Mouse (Mus musculus) erythroid progenitor cell, adult 5-6 weeks (primary cell): ENCODE measurements around the gene Ankib1. TPM values are rescaled to one million over a fixed set of nuclear protein-coding genes. Genes with fewer than 3 reads are reported as not detected.
"Not testable (repeated sequence)": the region's sequence is repeated elsewhere in the genome, so short reads cannot be mapped to it uniquely, and the experiment has no call there.

ENCODE experiments used
- ATAC-seq: replicated peaks from 2 replicates; pipeline ENCODE4 v1.8.0; 2016; ENCODE audit warnings: moderate number of reproducible peaks, mild to moderate bottlenecking, moderate TSS enrichment, inconsistent platforms; ENCODE audit not compliant: poor library complexity, low FRiP score, severe bottlenecking
- total RNA-seq, 2 experiments: library from RNA; stranded (forward) in 1 of 2; stranded (reverse) in 1 of 2; fragments of 150-400 nt in 1 of 2; fragments of 186-747, 209-891 nt in 1 of 2; gene quantifications; 2 replicates each; pipeline versions ENCODE4 v1.2.3 to v1.2.4; 2015 to 2017; ENCODE audit warnings: low replicate concordance in 2 of 2

The Ankib1 gene
- 10.1 and 19.8 TPM in 2 replicates for total RNA-seq (2015; ENCODE audit: low replicate concordance)
- 21.3 and 27.0 TPM in 2 replicates for total RNA-seq (2017; ENCODE audit: low replicate concordance)

DNA sequence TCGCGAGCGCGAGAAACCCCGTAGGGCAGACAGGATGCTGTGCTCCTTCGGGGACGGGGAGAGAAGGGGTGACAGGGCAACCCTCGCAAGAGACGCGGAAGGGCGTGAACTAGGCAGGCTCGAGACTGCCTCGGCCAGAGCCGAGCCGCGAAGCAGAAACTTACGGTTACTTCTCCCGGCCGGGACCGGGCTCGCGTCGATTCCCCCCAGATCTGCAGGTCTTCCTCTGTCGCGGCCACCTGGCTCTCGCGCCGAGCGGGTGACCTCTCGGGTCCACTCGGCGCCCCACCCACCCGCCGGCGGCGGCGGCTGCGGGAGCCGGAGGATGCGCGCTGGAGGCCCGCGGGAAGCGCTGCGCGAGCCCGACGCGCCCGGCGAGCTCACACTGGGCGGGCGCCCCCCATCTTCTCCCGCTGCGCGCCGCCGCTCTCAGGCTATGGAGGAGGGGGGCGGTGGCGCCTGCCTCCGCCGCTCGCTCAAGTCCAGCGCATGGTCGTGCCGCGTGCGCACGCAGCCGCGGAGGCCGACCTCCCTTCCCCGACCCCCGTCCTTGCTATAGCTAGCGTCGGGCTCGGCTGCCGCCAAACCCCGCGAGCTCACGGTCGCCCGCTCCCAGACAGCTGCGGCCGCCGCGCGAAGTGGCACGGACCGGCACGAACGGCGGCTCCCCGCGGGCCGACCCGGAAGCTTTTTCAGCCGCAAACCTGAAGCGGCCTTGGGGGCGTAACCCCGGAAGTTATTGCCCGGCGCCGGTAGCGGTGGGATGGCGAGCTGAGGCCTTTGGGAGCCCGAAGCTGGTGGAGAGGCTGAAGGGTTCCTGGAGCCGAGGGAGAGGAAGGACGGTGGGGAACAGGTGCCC is at the start of gene Ankib1, which contains the start of gene Krit1:
Gene Ankib1 (minus strand): TSS at position 493 of the 859 bp plus-strand sequence.
Gene Krit1 (plus strand): TSS at position 752 of the 859 bp plus-strand sequence.
- peak; percentile 83 for ATAC-seq

DNA sequence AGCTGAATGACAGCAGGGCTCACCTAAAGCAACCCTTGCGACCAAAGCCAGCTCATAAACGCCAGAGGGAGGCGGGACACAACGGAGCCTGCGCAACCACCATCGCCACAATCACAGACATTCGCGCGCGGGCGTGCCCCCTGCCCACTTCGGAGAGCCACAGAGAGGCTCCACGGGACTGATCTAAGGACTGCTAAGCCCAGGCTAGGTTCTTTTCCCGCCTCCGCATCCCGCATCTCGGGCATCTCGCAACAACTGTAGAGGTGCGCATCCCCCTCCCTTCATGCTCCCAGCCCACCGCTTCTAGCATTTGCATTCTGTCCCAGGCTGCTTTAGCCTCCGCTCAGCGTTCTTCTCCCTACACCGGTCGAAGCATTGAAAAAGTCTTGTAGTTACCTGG is 42.3 kb upstream of the Ankib1 start, which contains the start of gene Lrrd1:
Gene Lrrd1 (plus strand): TSS at position 148 of the 400 bp plus-strand sequence.
- no peak for ATAC-seq

DNA sequence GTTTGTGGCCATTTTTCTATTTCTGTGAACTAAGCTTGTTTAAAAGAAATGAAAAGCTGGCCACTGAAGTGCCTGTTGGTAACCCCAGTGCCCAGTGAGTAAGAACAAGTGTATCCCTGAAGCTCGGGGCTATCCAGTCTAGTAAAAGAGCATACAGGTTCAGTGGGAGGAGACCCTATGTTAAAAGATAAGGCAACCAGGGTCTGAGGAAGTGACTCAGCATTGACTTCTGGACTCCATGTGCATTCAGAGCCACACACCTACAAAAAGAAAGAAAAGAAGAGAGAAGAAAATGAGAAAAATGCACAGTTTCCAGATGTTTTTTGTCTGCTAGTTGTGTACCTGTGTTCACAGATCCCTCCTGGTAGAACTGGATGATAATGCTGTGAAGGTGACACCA is 31.4 kb upstream of the Ankib1 start:
- no peak for ATAC-seq

DNA sequence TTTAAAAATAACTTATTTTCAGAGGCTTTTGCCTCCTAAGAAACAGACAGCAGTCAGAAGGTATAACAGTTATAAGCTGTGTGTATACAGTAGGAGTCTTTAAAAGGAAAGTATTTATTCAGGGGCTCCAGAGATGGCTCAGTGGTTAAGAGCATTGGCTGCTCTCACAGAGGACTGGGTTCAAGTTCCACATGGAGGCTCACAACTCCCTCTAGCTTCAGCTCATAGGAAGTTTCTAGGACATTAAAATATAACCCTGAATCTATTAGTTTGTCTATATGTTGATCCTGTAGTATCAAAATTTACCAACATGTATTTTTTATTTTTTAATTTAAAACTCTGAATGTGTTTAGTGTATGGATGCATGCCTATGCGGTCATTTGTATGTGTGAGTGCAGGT is 5.7 kb upstream of the Ankib1 start:
- ATAC-seq, result no peak

DNA sequence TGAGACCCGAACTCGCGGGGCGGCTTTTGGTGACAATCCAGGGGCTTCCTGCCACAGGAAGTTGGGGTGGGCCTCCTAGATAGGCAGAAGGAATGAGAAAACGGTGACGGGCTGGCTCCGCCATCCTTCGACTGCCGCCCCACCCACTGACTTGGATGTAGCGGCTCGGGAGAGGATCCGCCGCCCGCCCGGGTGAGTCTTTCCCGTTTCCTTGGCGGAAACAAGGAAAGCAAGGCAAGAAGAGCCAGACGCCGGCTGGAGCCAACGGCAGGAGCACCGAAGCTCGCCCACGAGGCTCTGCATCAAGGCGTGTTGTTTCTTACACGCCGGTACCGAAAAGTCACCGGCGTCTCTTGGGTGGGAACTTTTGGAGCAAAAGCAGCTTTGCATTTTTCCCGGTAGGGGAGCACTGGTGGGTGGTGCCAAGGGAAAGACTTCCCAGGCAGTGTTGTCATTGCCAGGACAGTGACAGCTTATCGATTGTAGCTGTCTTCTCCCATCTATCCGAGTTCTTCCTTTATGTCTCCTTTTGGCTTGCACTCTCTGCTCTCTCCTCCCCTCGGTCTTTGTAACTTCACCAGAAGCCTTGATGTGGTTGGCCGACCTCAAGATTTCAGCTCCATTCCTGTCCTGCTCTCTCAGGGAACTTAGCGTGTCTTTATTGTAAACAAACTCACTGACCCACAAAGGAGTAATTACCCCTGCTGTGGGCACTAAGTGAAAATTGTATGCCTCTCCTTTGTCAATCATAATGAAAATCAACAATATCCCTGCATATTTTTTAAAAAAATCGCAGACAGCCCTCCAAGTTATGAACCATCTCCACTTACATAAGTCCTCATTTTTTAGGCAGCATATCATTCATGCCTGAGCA is 804 bp upstream of the Ankib1 start:
- peak; percentile 80 for ATAC-seq

DNA sequence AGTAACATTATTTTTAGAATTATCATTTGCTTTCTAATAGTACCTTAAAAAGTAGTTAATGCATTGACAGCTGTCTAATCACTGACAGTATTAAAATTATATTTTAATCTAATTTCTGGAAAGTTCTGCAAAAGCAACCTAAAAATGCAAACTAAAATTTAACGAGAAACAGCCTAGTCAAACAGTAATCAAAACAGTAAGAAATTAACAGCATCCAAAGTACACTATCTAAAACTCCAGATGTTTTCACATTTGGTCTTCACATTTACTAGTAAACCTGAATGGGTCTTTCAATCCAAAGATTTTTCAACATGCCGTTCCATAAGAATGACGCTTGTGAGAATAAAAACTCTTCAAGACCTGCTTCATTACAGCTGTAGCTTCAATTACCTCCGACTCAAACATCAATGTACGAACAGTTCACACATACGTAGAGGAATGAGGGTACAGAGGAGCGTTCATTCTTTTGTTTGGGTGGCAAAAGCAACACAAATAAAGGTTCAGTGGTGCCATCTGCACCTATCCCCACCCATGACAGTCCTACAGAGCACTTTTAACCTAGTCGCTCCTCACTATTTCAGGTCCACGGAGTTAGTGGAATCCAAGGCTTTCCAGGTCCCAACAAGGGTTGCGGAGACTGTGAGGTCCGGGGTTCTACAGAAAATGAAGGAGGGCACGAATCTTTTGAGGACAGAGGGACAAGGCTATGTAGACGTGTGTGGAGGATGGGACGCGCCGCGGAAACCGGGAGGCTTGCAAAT is 873 bp downstream of the Ankib1 start:
- ATAC-seq, result peak; percentile 13

DNA sequence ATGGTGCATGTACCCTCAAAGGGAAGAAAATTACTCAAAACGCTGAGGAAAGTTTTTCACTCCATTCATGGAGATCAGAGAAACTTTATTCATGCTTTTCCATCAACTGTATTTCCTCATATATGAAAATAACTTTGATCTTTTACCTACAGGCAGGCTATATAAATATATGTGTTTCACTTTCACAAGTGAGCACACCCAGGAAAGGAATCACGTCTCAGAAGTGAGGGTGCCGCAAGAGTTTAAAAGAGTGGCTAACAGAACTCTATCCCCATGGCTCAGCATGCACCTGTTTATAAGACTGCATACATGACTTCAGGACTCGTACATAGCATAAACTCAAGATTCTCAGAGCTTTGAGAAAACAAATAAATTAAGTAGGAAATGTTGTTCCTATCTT is 1.8 kb downstream of the Ankib1 start:
- ATAC-seq, result no peak

DNA sequence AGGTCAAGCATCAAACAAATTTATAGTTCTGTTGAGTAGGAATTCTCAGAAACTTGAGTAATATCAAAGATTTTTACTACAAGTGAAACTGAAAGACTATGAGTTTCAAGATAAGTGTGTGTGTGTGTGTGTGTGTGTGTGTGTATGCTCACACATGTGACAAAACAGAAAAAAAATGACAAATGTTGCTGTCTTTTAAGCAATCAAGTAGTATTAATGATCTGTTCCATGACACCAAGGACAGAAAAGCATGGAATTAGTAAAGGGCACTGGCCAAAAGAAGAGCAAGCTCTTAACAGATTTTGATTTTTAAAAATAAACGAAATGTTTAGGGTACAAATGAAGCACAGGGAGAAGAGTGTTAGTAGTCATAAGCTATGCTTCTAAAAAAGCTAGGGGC is 2.7 kb downstream of the Ankib1 start:
- no peak for ATAC-seq

DNA sequence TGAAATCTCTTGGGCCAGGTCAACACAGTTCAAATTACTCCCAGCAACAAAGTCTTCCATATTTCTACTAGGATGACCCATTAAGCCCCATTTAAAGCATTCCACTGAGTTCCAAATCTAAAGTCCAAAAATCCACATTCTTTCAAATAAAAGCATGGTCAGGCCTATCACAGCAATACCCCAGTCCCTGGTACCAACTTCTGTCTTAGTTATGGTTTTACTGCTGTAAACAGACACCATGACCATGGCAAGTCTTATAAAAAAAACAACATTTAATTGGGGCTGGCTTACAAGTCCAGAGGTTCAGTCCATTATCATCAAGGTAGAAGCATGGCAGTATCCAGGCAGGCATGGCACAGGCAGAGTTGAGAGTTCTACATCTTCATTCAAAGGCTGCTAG is 4.1 kb downstream of the Ankib1 start:
- not testable (repeated sequence) for ATAC-seq

DNA sequence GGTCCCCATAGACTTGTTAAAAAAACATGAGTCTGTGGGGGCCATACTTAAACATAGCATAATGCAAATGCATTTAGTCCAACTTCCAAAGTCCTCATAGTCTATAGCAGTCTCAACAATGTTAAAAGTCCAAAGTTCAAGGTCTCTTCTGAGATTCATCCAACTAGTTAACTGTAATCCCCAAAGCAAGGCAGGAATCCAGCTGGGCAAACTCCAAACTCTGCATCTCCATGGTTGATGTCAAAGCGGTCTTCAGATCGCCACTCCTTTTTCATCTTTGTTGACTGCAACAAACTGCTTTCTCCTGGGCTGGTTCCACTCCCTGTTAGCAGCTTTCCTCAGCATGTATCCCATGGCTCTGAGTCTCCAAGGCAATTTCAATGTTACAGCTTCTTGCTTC is 5.6 kb downstream of the Ankib1 start:
- ATAC-seq, result not testable (repeated sequence)

DNA sequence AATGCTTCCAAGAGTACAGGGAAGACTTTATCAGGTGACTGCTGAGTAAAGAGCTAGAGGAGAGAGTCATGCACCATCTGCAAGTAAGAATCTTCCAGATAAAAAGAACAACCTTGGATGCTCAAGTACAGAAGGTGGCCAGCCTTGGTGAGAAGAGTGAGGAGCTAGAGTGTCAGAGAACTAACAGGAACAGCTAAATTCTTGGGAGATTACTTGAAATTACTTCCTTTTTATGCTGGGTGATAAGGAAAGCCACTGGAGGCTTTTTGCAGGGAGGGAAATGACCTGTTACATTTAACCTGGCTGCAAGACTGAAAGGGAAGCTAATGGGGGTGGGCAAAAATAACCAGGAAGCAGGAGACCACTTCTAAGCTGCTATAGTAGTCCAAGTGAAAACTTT is 11.7 kb downstream of the Ankib1 start:
- ATAC-seq, result 0 out of 2 replicates have a peak, but pooled peaks have one; percentile 46

DNA sequence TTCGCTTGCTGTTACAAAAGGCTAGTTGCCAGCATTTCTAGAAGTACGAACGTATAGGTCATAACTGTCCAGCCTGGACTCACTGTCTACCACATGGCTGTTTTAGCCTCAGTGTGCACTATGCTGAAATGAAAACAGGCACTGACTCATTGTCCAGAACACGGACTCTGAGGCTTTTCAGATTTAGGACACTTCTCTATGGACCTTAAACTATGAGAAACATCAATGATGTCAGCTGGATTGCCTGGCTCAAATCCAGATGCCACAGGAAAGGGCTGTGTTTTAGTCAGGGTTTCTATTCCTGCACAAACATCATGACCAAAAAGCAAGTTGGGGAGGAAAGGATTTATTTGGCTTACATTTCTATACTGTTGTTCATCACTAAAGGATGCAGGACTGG is 15.2 kb downstream of the Ankib1 start:
- no peak for ATAC-seq

DNA sequence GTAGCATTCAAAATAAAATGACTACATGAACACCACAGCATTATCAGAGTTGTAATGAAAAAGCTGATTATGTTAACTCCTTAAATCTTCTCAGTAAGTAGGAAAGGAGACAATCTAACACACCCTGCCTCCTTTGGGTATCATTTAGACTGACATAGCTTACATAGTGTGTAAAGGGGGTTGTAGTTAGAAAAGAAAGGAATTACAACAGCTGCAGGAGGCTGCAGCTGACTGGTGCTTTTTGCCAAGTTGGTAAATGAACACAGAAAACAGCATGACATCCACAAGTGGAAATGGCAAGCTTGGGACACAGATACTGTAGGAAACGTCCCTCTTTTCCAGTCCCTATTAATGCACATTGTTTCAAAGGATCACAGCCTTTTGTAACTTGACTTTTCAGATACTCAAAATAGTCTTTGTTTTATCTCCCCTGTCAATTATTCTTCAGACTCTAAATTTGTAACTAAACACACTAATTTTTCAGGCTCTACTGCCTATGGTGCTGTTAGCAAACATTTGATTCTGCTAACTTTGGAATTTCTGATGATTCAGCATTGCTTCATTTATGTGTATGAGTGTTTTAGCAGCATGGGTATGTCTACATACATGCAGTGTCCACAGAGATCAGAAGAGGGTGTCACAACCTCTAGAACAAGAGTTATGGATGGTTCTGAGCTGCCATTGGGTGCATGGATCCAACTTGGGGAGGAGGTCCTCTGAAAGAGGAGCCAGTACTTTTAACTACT is 17.8 kb downstream of the Ankib1 start:
- no peak for ATAC-seq

DNA sequence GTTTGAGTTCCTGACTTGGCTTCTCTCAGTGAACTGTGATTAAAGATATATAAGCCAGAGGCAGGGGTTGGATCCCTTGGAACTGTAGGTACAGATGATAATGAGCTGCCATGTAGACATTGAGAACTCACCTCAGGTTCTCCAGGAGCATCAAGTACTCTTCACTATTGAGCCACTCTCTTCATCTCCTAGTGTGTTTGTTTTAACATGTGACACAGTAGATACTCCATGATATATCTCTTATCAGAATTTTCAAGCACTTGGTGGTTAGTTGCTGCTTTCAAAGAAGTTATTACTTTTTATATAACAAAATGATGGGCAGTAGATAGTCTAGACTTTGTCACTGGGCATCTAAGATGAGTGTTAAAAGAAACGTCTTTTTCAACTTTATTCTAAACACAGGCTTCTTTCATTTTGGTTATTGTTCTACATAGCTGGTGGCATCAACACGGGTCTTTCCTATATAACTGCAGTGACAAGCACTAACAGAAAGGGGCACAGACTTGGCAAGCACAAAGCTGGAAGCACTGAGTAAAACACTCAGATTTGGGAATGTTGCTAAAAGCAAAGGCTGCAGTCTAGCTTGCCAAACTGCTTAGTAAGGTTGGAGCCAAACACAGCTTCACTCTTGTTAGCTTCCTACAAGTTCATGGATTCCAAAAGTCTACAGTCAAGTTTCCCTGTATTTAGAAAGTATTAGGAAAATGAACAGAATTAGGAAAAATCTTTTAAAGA is 18.6 kb downstream of the Ankib1 start:
- ATAC-seq, result no peak

DNA sequence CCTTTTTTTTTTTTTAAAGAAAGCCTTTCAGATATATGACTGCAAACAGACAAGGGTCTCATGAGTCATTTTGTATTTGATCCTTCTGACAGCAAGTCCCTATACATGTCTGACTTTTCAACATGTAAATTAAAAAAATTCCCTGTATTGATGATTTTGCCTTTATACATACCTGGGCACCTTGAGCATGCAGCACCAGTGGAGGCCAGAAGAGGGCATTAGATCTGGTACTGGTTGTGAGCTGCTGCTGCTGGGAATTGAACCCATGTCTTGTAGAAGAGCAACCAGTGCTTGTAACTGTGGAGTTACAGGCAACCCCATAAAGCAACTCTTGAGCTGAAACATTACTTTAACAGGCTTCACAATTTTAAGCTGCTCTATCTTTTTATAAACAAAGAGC is 20.1 kb downstream of the Ankib1 start:
- ATAC-seq, result peak; percentile 65; the same call in 1 of the 2 replicates

DNA sequence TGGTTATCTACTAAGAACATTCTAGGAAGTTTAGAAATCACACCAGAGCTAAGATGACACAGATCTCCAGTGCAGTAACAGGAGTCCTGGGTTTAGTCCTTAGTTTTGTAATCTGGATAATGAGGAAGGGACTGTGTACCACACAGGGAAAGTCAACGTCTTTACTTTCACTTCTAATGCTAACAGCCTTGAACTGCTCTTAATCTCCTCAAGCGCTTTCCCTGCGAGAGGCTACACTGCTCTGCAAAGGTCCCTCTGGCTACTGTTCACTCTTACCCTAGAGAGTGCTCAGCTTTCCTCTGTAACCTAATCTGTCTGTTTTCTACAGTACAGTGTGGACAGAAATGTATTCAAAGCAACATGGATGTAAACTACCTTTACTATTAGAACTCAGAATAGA is 30.7 kb downstream of the Ankib1 start:
- ATAC-seq, result no peak

DNA sequence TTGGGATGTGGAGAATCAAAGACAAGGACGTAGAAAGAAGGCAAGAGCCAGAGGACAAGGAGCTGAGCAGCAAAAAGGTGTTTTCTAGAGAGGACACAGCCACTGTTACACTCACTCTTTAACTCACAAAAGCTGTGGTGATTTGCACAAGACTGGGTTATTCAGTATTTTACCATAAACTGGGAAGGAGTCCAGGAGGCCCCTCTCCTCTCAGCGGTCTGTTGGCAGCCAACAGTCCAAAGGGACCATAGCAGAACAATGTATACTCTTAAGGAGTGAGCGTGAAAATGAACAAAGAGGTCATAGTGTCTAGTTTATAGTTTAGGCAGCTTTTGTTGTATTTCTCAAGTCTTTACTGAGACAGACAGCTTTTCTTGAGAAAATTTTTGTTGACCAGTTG is 31.2 kb downstream of the Ankib1 start:
- no peak for ATAC-seq

DNA sequence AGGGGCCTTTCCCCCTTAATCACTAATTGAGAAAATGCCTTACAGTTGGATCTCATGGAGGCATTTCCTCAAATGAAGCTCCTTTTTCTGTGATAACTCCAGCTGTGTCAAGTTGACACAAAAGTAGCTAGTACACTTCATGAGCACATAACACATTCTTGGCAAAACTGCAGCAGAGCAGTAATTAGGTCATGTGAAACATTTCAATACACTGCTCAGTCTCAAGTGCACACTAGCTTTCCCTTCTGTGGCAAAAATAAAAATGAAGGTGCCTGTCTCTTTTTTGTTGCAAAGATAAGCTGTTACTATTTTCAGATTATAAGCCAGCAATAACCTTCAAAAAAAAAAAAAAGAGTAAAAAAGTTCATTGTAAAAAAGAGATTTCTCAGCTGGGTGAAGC is 52.2 kb downstream of the Ankib1 start:
- ATAC-seq, result not testable (repeated sequence)
